Mouse (Mus musculus): ENCODE results near the gene Dnm3. TPM values are rescaled to one million over a fixed set of nuclear protein-coding genes. Genes with fewer than 3 reads are reported as not detected.

Gene Dnm3
- polyA plus RNA-seq, 1 experiment = 0.09 TPM

DNA sequence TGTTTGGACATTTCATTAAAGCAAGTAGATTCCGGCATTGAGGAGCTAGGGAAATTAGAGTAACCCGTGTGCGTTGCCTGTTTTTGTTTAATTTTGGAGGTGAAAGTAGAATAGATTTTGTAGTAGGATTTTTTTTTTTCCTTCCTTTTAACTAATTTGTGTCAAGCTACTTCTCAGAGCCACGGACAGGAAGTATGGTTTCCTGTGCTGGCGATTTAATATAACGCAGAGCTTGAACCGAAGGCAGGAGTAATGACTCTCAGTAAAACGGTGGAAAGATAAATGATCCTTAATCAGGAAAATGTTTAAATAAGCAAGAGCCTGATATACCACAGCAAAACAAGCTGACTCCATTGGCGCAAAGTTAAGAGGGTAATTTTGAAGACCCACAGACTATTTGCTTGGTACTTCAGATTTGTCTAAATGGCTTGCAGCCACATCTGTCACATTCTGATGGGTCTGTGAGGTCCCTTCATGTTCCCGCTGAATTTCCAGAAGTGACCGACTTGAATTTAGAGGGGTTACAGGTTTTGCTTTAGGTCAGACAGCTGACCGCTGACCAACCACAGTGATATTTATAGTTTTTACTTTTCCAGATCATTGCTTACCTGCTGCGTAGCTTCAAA is 459.7 kb downstream of the Dnm3 start:
- TF ChIP-seq GATA1 (IDR thresholded peaks at IDR 0.05; ENCODE audit: low read length) = no peak

DNA sequence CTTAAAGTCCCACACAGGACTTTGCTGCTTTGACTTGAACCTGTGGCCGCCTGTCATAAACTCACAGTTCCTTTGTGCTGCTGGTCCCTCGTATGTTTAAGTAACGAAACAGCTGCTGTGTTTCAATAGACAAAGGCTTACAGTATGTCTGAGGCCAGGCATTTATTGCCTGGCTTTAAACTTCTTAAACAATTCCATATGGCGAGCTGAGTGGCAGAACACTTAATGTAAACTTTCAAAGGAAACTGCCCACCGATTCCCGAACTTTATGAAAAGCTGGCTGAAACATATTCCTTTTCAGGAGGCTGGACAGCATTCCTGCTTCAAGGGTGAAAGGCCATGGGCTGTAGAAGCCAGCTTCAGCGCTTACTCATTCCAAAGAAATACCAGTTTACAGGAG is 460.9 kb downstream of the Dnm3 start:
- TF ChIP-seq GATA1 (IDR thresholded peaks at IDR 0.05; ENCODE audit: low read length) = no peak

DNA sequence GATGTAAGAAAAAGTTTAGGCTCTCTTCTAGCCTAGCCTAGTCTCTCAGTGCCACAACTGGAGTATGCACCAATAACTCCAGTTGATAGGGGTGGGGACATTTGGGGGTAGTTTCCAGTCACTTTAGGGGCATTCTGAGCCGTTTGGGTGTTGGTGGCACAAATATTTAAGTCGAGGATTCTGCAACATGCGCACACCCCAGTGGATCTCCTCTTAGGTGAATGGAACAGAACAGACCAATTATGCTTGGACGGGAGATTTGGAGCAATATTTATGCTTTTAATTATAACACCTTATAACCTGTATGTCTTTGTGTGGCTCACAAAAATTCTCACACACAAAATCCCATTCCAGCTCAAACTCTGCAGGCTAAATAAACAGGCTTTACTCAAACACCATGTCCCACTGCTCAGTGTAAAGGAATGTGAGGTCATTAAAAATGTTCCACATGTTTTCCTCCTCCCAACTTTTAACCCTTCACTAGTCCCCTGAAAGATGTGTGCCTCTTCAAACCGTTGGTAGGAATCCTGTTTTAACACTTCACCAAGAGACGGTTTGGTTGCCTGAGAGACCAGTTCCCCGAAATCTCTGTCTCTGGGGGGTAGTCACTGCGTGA is 462.5 kb downstream of the Dnm3 start:
- TF ChIP-seq GATA1 (IDR thresholded peaks at IDR 0.05; ENCODE audit: low read length) = no peak

DNA sequence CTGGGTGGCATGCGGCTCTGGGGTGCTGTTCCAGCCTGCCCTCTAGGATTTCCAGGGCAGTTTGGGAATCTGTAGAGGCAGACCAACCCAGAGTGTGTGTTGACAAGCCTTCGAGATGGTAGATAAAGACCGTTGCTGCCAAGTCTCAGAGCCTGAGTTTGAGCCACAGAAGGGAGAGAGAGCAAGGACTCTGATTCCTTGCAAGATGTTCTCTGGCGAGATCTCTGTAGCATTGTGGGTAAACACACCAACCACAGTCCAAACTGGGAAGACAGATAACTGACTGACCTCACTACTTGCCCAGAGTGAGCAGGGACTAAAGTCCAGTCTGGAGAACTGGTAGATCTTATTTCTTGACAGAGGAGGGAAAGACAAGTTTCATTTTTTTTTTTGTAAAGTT is 464.3 kb downstream of the Dnm3 start:
- no peak for TF ChIP-seq GATA1 (IDR thresholded peaks at IDR 0.05; ENCODE audit: low read length)

DNA sequence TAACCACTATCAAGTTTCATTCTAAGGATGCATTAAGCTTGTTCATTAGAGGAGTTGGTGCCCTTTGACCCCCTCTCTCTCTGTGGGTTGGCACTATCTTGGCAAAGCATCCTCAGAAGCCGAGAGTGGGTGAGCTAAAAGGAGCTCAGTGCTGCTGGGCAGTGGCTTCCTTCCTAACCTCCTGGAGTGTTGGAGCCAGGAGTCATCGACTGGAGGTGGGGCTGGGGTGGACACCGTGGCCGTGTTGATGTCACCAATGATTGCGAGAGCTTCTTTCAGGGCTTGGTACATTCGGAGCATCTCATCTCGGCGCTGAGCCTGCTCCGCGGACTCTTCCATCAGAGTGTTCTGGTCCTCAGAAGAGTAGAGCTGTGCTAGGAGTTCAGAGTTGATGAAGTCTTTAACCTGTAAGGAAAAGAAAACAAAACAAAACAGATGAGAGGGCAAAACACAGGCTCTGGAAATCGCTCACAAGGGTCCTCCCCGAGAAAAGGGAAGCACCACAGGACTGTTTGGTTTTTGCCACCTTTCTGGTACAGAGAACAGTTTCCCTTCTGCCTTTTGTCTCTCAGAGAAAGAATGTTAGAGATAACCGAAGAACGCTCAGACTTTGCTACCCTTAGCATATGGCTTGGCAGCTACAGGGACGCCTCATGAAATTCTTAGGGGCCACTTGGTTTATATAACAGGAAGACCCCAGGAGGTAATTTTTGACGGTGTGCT is 466.1 kb downstream of the Dnm3 start:
- no peak for TF ChIP-seq GATA1 (IDR thresholded peaks at IDR 0.05; ENCODE audit: low read length)

DNA sequence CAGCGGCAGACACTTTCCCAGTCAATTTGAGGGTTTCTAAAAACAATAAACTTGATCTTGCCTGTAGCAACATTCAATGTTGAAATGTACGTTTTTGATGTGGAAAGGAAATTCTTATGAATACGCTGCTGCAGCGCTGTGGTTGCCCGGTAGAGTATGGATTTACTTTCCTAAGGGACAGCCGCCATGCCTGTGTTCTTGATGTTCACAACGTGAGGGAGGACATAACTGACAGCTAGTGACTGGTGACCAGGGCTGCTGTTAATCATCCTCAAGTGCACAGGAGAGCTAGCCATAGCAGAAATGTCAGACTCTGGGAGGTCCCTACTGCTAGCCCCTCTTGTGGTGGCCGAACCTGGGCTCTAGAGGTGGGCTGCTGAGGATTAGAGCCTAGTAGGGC is 468.7 kb downstream of the Dnm3 start:
- TF ChIP-seq GATA1 (IDR thresholded peaks at IDR 0.05; ENCODE audit: low read length) = no peak

DNA sequence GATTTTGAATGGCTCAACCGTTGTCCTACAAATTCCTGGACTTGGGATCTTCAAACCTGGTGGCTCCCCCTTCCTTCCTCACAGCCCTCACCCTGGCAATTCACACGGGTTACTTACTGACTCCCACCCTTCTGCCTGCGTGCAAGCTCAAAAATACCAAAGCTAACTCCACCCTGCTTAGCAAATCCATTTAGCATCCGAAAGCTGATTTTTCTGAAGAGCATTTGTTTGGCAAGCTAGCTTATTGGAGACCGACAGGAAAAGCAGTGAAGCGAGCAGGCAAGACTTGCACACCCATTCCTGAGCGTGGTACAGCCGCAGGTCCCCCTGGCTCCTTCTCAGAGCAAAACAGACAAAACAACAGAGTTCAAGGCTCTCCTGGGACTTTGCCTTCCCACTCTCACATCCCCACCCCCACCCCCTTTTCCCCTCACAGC is 469.2 kb downstream of the Dnm3 start:
- TF ChIP-seq GATA1 (IDR thresholded peaks at IDR 0.05; ENCODE audit: low read length) = no peak

DNA sequence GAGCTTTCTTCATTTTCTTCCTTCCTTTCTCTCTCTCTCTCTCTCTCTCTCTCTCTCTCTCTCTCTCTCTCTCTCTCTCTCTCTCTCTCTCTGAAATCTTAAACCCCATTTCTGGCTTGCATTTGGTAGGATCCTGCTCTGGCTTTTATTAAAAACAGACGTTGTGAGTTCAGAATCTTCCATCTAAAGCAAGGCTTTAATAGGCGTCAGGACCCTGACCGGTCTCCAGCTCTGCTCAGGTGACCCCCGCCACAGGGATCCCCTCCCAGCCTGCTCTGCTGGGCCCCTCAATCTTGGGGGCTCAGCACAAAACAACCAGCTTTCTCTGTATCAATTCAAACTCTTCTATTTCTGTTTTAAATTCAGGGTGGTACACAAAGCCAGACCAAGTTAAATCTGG is 469.6 kb downstream of the Dnm3 start:
- no peak for TF ChIP-seq GATA1 (IDR thresholded peaks at IDR 0.05; ENCODE audit: low read length)

DNA sequence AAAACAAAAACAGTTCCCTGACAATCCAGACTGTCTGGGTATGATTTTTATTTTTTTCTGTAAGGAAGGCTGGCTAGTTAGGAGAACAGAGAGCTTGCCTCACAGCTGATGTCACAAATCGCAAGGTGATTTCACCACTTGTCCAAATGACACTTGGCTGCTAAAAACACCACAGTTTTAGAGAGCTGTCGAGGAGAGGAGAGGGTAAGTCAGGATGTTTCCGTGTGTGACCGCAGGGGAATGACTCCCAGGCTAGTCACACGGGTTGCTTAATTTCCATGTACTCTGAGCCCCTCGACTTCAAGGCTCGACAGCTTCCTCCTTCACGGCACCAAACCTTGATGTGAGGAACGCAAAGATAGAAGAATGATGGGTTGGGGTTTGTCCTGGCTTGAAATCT is 471.7 kb downstream of the Dnm3 start:
- TF ChIP-seq GATA1 (IDR thresholded peaks at IDR 0.05; ENCODE audit: low read length) = no peak

DNA sequence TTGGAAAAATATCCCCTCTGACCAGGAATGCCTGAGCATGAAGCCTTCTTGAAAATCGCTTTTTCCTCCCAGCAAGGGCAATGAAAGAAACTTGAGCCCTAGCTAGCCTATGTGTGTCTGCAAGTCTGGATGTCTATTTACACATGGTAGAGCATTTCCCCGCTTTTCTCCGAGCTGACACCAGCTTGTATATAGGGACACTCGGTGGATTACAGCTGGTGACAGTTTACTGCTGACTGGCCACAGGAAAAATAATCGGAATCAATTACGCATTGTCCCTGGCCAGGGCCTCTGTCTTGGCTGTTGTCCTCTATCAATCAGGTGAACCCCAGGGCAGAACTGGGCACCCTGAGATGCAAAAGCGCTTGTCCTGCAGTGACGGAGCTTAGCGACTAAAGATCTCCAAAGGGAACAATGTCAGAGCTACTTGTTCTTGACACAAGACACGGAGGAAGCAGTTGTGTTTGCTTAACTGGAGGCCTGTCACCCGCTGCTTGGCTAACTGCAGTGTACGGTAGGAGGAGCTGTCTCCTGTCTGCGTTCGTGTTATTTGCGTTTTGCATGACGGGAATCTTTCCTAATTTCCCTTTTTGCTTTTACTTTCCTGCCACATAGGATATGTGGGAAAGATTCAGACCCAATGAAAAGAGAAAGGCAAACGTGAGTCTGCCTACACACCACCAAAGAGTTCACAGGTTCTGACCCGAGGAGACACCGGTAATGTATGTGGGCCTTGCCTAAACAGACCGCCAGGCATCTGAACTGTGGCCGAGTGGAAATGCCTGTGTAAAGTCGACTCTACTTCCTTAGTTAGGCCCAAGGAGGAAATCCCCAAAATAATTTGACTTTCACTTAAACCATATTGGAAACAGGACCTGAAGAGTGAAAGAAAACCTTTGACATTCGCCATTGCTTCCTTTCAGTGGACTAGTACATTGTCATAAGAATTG is 472.7 kb downstream of the Dnm3 start:
- no peak for TF ChIP-seq GATA1 (IDR thresholded peaks at IDR 0.05; ENCODE audit: low read length)

DNA sequence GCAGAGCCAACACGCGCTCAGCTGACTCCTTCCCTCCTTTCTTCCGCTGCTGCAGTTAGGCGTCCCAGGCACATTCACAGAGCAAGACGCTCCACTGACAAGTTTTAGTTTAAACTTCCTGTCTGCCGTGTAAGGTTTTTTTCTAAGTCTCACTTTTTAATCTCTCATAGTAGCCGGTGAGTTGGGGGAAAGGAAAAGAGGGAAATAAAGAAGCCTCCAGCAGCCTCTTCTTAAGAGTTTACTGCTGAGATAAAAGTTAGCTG is 473.4 kb downstream of the Dnm3 start:
- TF ChIP-seq GATA1 (IDR thresholded peaks at IDR 0.05; ENCODE audit: low read length) = no peak

DNA sequence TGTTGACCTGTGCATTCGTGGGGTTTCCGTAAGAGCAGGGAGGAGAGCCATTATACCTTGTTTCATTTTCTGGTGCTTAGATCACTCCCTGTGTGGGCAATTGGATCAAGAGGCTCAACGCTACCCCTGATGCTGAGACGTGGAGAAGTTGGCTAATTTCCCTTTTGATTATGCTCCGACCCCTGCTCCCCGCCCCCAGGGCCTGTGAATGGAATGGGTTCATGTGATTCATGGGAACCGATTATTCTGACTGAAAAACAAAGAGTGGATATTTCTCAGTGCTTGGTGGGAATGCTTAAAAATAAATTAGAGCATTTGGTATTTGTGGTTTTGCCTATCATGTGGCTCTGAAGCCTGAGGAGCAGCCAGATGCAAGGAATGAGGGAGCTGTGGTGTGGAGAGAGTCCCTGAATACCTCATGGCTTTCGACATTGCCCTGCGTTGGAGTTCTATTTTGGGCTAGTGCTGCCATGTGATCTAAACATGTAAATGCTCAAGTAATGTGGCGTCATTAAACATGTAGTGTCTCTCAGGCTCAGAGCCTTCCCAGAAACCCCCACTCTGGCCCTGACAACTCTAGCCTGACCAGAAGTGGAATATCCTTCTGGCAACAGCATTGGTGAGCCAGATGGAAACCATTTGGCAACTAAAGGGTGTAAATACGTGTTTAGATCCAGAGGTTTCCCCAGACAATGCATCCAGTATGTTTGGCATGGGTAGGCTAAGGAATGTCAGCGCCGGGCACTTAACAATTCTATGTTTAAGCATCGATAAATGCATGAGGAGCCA is 473.9 kb downstream of the Dnm3 start:
- TF ChIP-seq GATA1 (IDR thresholded peaks at IDR 0.05; ENCODE audit: low read length) = no peak

DNA sequence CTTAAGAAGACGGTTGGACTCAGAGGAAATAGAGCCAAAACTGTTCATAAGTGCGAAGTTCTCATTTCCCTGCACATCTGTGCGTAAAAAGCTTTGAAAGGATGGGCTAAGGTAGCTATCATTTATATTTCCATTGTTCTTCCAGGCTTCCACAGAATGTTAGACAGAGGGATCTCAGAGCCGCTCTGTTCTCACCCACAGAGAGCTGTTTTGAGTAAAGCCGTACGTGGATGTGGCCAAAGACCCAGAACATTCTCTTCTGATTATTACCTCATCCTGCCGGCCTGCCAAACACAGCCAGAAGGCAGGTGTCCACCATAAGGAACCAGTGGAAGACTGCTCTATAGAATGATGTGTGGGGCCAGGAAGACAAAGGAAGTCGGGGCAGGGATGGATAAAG is 476.5 kb downstream of the Dnm3 start:
- no peak for TF ChIP-seq GATA1 (IDR thresholded peaks at IDR 0.05; ENCODE audit: low read length)

DNA sequence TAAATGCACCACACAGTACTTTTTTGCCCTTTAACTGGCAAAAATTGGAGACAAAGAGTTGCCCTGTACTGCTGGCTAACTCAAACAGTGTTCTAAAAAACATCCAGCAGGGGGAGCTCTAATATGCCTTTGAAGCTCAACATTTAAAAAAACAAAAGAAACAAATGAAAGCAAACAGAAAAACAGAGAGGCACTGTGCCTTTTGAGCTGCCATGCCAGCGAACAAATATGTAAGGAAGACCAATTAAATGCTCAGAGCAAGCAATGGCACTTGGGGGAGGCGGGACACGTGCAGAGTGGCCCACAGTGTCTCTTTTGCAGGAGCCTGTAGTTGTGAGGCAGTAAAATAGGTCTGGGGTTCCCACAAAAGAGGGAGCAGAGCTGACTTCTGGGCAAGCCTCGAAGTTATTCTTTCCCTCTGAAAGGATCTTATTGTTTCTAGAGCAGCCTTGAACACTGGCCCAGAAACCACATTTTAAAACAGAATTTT is 477.9 kb downstream of the Dnm3 start:
- TF ChIP-seq GATA1 (IDR thresholded peaks at IDR 0.05; ENCODE audit: low read length) = no peak

DNA sequence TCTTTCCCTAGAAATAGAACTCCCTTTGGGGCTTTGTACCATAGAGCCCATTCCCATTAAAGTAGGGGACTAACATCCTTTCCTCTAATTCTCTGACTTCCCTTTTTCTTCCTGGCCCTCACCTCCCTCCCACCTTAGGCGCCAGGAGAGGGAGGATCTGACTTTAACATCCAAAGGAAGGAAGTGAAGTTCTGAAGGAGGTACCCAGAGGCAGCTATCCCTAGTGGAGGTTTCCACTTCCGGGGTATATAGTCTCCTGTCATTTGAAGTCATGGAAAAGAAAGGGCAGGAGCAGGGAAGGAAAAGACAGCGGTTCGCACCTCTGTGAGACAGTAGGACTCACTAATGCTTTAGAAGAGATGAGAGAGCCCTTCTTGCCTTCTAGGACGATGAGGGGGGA is 478.5 kb downstream of the Dnm3 start:
- no peak for TF ChIP-seq GATA1 (IDR thresholded peaks at IDR 0.05; ENCODE audit: low read length)
